Mouse (Mus musculus) cortical plate, adult 2 months (tissue): ENCODE results near the gene Socs5.

Source experiments
- CTCF ChIP-seq: fragments of 200-500 bp; IDR thresholded peaks from 2 replicates; pipeline ENCODE4 v1.5.1; 2011; ENCODE audit warnings: mild to moderate bottlenecking, control low read depth, low read length; ENCODE audit not compliant: insufficient read depth; ENCODE audit errors: extremely low read depth
- POLR2A ChIP-seq: fragments of 200-500 bp; IDR thresholded peaks from 2 replicates; pipeline ENCODE4 v1.6.1; 2011; ENCODE audit warnings: mild to moderate bottlenecking, low read length, control low read depth; ENCODE audit not compliant: insufficient read depth; ENCODE audit errors: extremely low read depth

DNA sequence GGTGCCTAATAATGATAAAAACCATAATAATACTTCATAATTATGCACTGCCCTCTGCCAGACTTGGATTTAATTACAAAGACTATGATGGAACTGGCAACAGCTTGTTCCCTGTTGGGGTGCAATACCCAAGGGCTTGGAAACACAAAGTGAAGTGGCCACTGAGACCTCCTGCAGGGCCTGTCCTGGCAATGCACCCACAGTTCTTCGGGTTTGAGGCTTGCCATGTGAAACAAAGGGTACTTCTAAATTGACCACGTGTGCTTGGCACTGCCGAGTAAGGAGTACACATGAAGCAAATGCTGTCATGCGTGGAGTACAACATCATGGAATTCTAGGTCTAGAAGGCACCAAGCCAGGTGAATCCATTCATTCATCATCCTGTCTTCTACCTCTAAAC lies 3.2 kb upstream of the Socs5 start:
- TF ChIP-seq POLR2A (no peak), CTCF (no peak)
